Mouse (Mus musculus) megakaryocyte, embryonic 14.5 days (primary cell): ENCODE measurements around the gene Fam69b. TPM values are rescaled to one million over a fixed set of nuclear protein-coding genes. Genes with fewer than 3 reads are reported as not detected.

Source experiments
- H3K27me3 ChIP-seq: replicated peaks from 2 replicates; pipeline ENCODE3; 2012; ENCODE audit warnings: inconsistent platforms
- H3K36me3 ChIP-seq: replicated peaks from 2 replicates; pipeline ENCODE3; 2012; ENCODE audit warnings: low read length, inconsistent platforms, mixed read lengths
- H3K4me1 ChIP-seq: 2 replicates; pipeline ENCODE4 v1.6.1; 2012; ENCODE audit warnings: inconsistent platforms
- H3K4me3 ChIP-seq: replicated peaks from 2 replicates; pipeline ENCODE3; 2012; ENCODE audit warnings: moderate library complexity, mild to moderate bottlenecking, inconsistent platforms
- H3K9me3 ChIP-seq: 2 replicates; pipeline ENCODE4 v1.6.1; 2012; ENCODE audit warnings: inconsistent platforms
- FLI1 ChIP-seq: IDR thresholded peaks from 2 replicates; pipeline ENCODE4 v1.6.1; 2012; ENCODE audit warnings: low read length, inconsistent platforms, mixed read lengths
- GATA1 ChIP-seq: IDR thresholded peaks from 3 replicates; pipeline ENCODE4 v1.6.1; 2012; ENCODE audit warnings: mixed read lengths, low read length, inconsistent platforms, borderline replicate concordance
- polyA plus RNA-seq: library from polyadenylated mRNA; stranded (reverse); fragments of >175 nt; gene quantifications from 2 replicates; pipeline ENCODE4 v1.2.3, GENCODE M21; 2012; ENCODE audit warnings: low replicate concordance; ENCODE audit not compliant: insufficient read depth

The Fam69b gene
- polyA plus RNA-seq, 1 experiment, result 1.2 TPM

DNA sequence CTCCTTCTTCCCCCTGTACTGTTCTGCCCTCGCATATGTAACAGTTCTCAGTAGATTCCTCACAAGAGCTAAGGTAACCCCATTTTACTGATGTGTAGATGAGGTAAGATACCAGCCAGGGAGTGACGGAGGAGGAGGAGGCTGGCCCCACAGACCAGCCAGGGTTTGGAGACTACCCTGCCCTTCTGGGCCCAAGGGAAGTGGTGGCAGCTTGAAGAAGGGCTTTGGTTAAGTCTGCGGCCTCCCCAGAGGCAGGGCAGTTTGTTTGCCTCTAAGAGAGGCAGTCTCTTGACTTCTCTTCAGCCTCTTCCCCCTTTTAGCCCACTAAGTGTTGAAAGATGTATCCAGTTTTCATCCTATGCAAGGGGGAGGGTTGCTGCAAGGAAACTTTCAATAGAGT, 21.7 kb upstream of the Fam69b start:
- Histone ChIP-seq H3K36me3 (no peaks in the 10 kb centered on the region), H3K4me1 (peaks cover 65% of the 10 kb centered on the region), H3K4me3 (no peak overlapping the region), H3K9me3 (no peaks in the 10 kb centered on the region), H3K27me3 (peaks cover 40% of the 10 kb centered on the region)
- TF ChIP-seq GATA1, result no peak

DNA sequence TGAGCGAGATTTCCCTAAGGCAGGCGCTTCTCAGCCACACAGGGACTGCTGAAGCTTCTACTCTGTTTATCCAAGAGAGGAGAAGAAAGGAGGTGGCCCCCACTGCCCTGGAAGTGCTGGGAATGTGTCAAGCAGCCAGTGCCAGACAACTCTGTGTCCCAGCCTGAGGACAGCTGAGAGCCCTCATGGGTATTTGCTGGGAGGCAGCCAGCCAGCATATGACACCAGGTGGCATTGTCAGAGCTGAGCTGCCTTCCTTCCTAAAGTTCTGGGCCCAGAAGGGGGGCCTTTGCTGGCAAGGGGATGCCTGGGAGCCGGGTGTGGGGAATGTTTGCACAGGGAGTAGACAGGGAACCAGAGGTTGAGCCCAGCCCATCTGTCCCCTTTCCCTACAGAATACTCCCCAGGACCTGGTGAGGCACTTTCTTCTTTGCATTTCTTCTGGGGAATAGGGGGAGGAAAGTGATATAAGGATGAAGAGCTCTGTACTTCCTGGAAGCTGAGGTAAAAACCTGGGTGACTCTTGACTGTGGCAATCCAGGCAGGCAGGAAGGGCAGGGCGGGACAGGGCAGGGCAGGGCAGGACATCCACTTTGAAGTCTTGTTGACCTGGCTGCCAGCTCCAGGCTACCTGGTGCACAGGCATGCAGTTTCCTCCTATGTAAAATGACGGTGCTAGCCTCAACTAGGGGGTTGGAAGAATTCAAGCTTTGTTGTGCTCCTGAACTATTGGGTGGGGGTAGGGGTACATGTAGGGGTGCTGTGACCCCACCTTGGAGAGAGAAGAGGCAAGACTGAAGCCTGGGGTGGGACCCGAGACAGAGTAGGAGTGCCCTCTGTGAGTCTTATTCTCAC, 21.0 kb upstream of the Fam69b start:
- Histone ChIP-seq H3K4me3 (no peak overlapping the region), H3K4me1 (peaks cover 68% of the 10 kb centered on the region), H3K27me3 (peaks cover 43% of the 10 kb centered on the region), H3K36me3 (no peaks in the 10 kb centered on the region), H3K9me3 (no peaks in the 10 kb centered on the region)
- TF ChIP-seq GATA1 (no peak), FLI1 (no peak)

GRCm38 (mm10) chr2:26608781-26609180, 19.5 kb upstream of the Fam69b start:
- H3K4me1 ChIP-seq, result peaks cover 67% of the 10 kb centered on the region
- no peaks in the 10 kb centered on the region for H3K36me3 ChIP-seq
- no peak overlapping the region for H3K4me3 ChIP-seq
- TF ChIP-seq GATA1, result no peak
- no peak for TF ChIP-seq FLI1
- H3K27me3 ChIP-seq, result peaks cover 43% of the 10 kb centered on the region
- no peaks in the 10 kb centered on the region for H3K9me3 ChIP-seq

- H3K27me3 ChIP-seq, result peaks cover 45% of the 10 kb centered on the region
Observed at GRCm38 (mm10) chr2:26609261-26609661, 19.0 kb upstream of the Fam69b start.

GRCm38 (mm10) chr2:26610526-26610925, 17.7 kb upstream of the Fam69b start:
- Histone ChIP-seq H3K27me3 (peaks cover 51% of the 10 kb centered on the region), H3K9me3 (no peaks in the 10 kb centered on the region), H3K36me3 (no peaks in the 10 kb centered on the region), H3K4me3 (no peak overlapping the region), H3K4me1 (peaks cover 61% of the 10 kb centered on the region)
- TF ChIP-seq GATA1 (no peak), FLI1 (no peak)

More at GRCm38 (mm10) chr2:26609261-26609661, 19.0 kb upstream of the Fam69b start:
- no peaks in the 10 kb centered on the region for H3K9me3 ChIP-seq
- TF ChIP-seq FLI1 (no peak), GATA1 (no peak)
- no peaks in the 10 kb centered on the region for H3K36me3 ChIP-seq
- H3K4me1 ChIP-seq, result peaks cover 62% of the 10 kb centered on the region
- no peak overlapping the region for H3K4me3 ChIP-seq

- TF ChIP-seq FLI1 (no peak), GATA1 (no peak)
Observed at GRCm38 (mm10) chr2:26611054-26611453, 17.2 kb upstream of the Fam69b start.

DNA sequence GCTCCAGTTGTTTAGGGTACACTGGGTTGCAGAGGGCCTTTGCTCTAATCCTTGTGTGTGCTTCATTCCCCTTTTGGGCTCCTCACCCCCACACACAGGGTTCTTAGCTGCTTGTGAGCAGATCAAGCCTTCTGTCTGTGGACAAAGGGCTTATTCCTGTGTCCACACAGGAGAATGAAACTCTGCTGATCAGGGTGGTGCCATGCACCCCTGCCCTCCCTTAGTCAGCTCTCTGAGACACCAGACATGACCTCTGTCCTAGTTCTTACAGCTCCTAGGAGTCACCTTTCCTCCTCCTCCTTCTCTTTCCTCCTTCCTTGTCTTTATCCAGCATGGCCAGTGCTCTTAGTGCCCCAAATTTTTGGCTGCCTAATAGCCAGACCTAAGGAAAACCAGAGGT, 16.4 kb upstream of the Fam69b start:
- peaks cover 56% of the 10 kb centered on the region for H3K4me1 ChIP-seq
- H3K9me3 ChIP-seq, result peaks cover 3% of the 10 kb centered on the region; the same call in 1 of the 2 replicates
- H3K36me3 ChIP-seq, result no peaks in the 10 kb centered on the region
- peaks cover 43% of the 10 kb centered on the region for H3K27me3 ChIP-seq
- TF ChIP-seq GATA1 (no peak), FLI1 (no peak)
- H3K4me3 ChIP-seq, result no peak overlapping the region

More at GRCm38 (mm10) chr2:26611054-26611453, 17.2 kb upstream of the Fam69b start:
- Histone ChIP-seq H3K4me3 (no peak overlapping the region), H3K36me3 (no peaks in the 10 kb centered on the region), H3K9me3 (no peaks in the 10 kb centered on the region), H3K4me1 (peaks cover 64% of the 10 kb centered on the region), H3K27me3 (peaks cover 49% of the 10 kb centered on the region)

- H3K4me3 ChIP-seq, result no peak overlapping the region
- peaks cover 38% of the 10 kb centered on the region for H3K27me3 ChIP-seq
- H3K4me1 ChIP-seq, result peaks cover 49% of the 10 kb centered on the region
- H3K9me3 ChIP-seq, result peaks cover 3% of the 10 kb centered on the region; the same call in 1 of the 2 replicates
- H3K36me3 ChIP-seq, result no peaks in the 10 kb centered on the region
- TF ChIP-seq FLI1 (no peak), GATA1 (no peak)
Observed at GRCm38 (mm10) chr2:26614903-26615302, 13.4 kb upstream of the Fam69b start.

GRCm38 (mm10) chr2:26615459-26616124, 12.7 kb upstream of the Fam69b start:
- Histone ChIP-seq H3K4me1 (peaks cover 49% of the 10 kb centered on the region), H3K4me3 (peak overlapping the region; percentile 6), H3K9me3 (peaks cover 3% of the 10 kb centered on the region; the same call in 1 of the 2 replicates), H3K27me3 (peaks cover 33% of the 10 kb centered on the region), H3K36me3 (no peaks in the 10 kb centered on the region)
- TF ChIP-seq GATA1, result no peak
- TF ChIP-seq FLI1, result no peak

- Histone ChIP-seq H3K9me3 (peaks cover 3% of the 10 kb centered on the region; the same call in 1 of the 2 replicates), H3K4me1 (peaks cover 42% of the 10 kb centered on the region), H3K4me3 (no peak overlapping the region), H3K27me3 (peaks cover 36% of the 10 kb centered on the region), H3K36me3 (no peaks in the 10 kb centered on the region)
- TF ChIP-seq FLI1 (no peak), GATA1 (no peak)
Observed at GRCm38 (mm10) chr2:26617331-26617730, 10.9 kb upstream of the Fam69b start.

- no peak overlapping the region for H3K4me3 ChIP-seq
- peaks cover 36% of the 10 kb centered on the region for H3K27me3 ChIP-seq
Observed at GRCm38 (mm10) chr2:26617928-26618327, 10.3 kb upstream of the Fam69b start.

More at GRCm38 (mm10) chr2:26617928-26618327, 10.3 kb upstream of the Fam69b start:
- Histone ChIP-seq H3K36me3 (no peaks in the 10 kb centered on the region), H3K4me1 (peaks cover 42% of the 10 kb centered on the region), H3K9me3 (peaks cover 3% of the 10 kb centered on the region; the same call in 1 of the 2 replicates)
- no peak for TF ChIP-seq GATA1
- no peak for TF ChIP-seq FLI1
